Mouse (Mus musculus): ENCODE data around the gene Micu1. TPM values are rescaled to one million over a fixed set of nuclear protein-coding genes. Genes with fewer than 3 reads are reported as not detected.
"Not testable (repeated sequence)": the region's sequence is repeated elsewhere in the genome, so short reads cannot be mapped to it uniquely, and the experiment has no call there.

The Micu1 gene
- polyA plus RNA-seq (2011; ENCODE audit: insufficient read length, low read depth, missing spikeins): 66.3 and 74.1 TPM in 2 replicates

- peaks cover 3% of the 10 kb centered on the region; the same call in 1 of the 2 replicates for H3K4me1 ChIP-seq (ENCODE audit: control insufficient read depth, insufficient read depth, low read length)
- TF ChIP-seq POLR2A (IDR thresholded peaks at IDR 0.05; ENCODE audit: low read depth, low read length) (peak; percentile 94), CTCF (IDR thresholded peaks at IDR 0.05; ENCODE audit: borderline replicate concordance, insufficient read depth, low read length) (no peak)
- H3K4me3 ChIP-seq (ENCODE audit: insufficient read depth, low read length): peak within 1 kb of the TSS; percentile 63
- no peak within 1 kb of the TSS for H3K27ac ChIP-seq (ENCODE audit: insufficient read depth, low read length)
These were observed at the start of gene Micu1 for GRCm38 (mm10) chr10:59702207-59703032. TSS of gene Micu1 (plus strand) at chr10:59702477.

- TF ChIP-seq POLR2A (IDR thresholded peaks at IDR 0.05; ENCODE audit: low read depth, low read length): no peak
- TF ChIP-seq CTCF (IDR thresholded peaks at IDR 0.05; ENCODE audit: borderline replicate concordance, insufficient read depth, low read length): no peak
- H3K27ac ChIP-seq (ENCODE audit: insufficient read depth, low read length): no peak overlapping the region
- no peak overlapping the region for H3K4me3 ChIP-seq (ENCODE audit: insufficient read depth, low read length)
- H3K4me1 ChIP-seq (ENCODE audit: control insufficient read depth, insufficient read depth, low read length): no peaks in the 10 kb centered on the region
These were observed 45.5 kb upstream of the Micu1 start for GRCm38 (mm10) chr10:59656799-59657198.

GRCm38 (mm10) chr10:59664765-59665164, 37.5 kb upstream of the Micu1 start:
- TF ChIP-seq CTCF (IDR thresholded peaks at IDR 0.05; ENCODE audit: borderline replicate concordance, insufficient read depth, low read length): no peak
- no peak for TF ChIP-seq POLR2A (IDR thresholded peaks at IDR 0.05; ENCODE audit: low read depth, low read length)

GRCm38 (mm10) chr10:59665503-59666291, 36.6 kb upstream of the Micu1 start:
- Histone ChIP-seq H3K4me1 (ENCODE audit: control insufficient read depth, insufficient read depth, low read length) (no peaks in the 10 kb centered on the region), H3K4me3 (ENCODE audit: insufficient read depth, low read length) (no peak overlapping the region), H3K27ac (ENCODE audit: insufficient read depth, low read length) (no peak overlapping the region)
- no peak for TF ChIP-seq POLR2A (IDR thresholded peaks at IDR 0.05; ENCODE audit: low read depth, low read length)
- no peak for TF ChIP-seq CTCF (IDR thresholded peaks at IDR 0.05; ENCODE audit: borderline replicate concordance, insufficient read depth, low read length)

More at GRCm38 (mm10) chr10:59664765-59665164, 37.5 kb upstream of the Micu1 start:
- no peak overlapping the region for H3K27ac ChIP-seq (ENCODE audit: insufficient read depth, low read length)
- no peak overlapping the region for H3K4me3 ChIP-seq (ENCODE audit: insufficient read depth, low read length)
- H3K4me1 ChIP-seq (ENCODE audit: control insufficient read depth, insufficient read depth, low read length): no peaks in the 10 kb centered on the region

- no peak for TF ChIP-seq POLR2A (IDR thresholded peaks at IDR 0.05; ENCODE audit: low read depth, low read length)
- TF ChIP-seq CTCF (IDR thresholded peaks at IDR 0.05; ENCODE audit: borderline replicate concordance, insufficient read depth, low read length): no peak
- Histone ChIP-seq H3K4me3 (ENCODE audit: insufficient read depth, low read length) (no peak overlapping the region), H3K4me1 (ENCODE audit: control insufficient read depth, insufficient read depth, low read length) (no peaks in the 10 kb centered on the region), H3K27ac (ENCODE audit: insufficient read depth, low read length) (no peak overlapping the region)
These were observed 34.9 kb upstream of the Micu1 start for GRCm38 (mm10) chr10:59667377-59667776.

- TF ChIP-seq POLR2A (IDR thresholded peaks at IDR 0.05; ENCODE audit: low read depth, low read length) (no peak), CTCF (IDR thresholded peaks at IDR 0.05; ENCODE audit: borderline replicate concordance, insufficient read depth, low read length) (no peak)
- no peak overlapping the region for H3K4me3 ChIP-seq (ENCODE audit: insufficient read depth, low read length)
- no peak overlapping the region for H3K27ac ChIP-seq (ENCODE audit: insufficient read depth, low read length)
- H3K4me1 ChIP-seq (ENCODE audit: control insufficient read depth, insufficient read depth, low read length): no peaks in the 10 kb centered on the region
These were observed 33.8 kb upstream of the Micu1 start for GRCm38 (mm10) chr10:59668491-59668890.

- no peak for TF ChIP-seq POLR2A (IDR thresholded peaks at IDR 0.05; ENCODE audit: low read depth, low read length)
- TF ChIP-seq CTCF (IDR thresholded peaks at IDR 0.05; ENCODE audit: borderline replicate concordance, insufficient read depth, low read length): no peak
- Histone ChIP-seq H3K4me1 (ENCODE audit: control insufficient read depth, insufficient read depth, low read length) (no peaks in the 10 kb centered on the region), H3K4me3 (ENCODE audit: insufficient read depth, low read length) (no peak overlapping the region), H3K27ac (ENCODE audit: insufficient read depth, low read length) (no peak overlapping the region)
These were observed 24.4 kb upstream of the Micu1 start for GRCm38 (mm10) chr10:59677836-59678235.

- Histone ChIP-seq H3K4me1 (ENCODE audit: control insufficient read depth, insufficient read depth, low read length) (no peaks in the 10 kb centered on the region), H3K4me3 (ENCODE audit: insufficient read depth, low read length) (no peak overlapping the region), H3K27ac (ENCODE audit: insufficient read depth, low read length) (no peak overlapping the region)
- TF ChIP-seq POLR2A (IDR thresholded peaks at IDR 0.05; ENCODE audit: low read depth, low read length) (no peak), CTCF (IDR thresholded peaks at IDR 0.05; ENCODE audit: borderline replicate concordance, insufficient read depth, low read length) (no peak)
These were observed 23.1 kb upstream of the Micu1 start for GRCm38 (mm10) chr10:59679189-59679588.

- H3K4me3 ChIP-seq (ENCODE audit: insufficient read depth, low read length); H3K4me1 ChIP-seq (ENCODE audit: control insufficient read depth, insufficient read depth, low read length); H3K27ac ChIP-seq (ENCODE audit: insufficient read depth, low read length): not testable (repeated sequence)
These were observed 16.7 kb upstream of the Micu1 start for GRCm38 (mm10) chr10:59685586-59685985.

- no peak overlapping the region for H3K4me3 ChIP-seq (ENCODE audit: insufficient read depth, low read length)
- H3K27ac ChIP-seq (ENCODE audit: insufficient read depth, low read length): no peak overlapping the region
- H3K4me1 ChIP-seq (ENCODE audit: control insufficient read depth, insufficient read depth, low read length): no peaks in the 10 kb centered on the region
- no peak for TF ChIP-seq CTCF (IDR thresholded peaks at IDR 0.05; ENCODE audit: borderline replicate concordance, insufficient read depth, low read length)
- TF ChIP-seq POLR2A (IDR thresholded peaks at IDR 0.05; ENCODE audit: low read depth, low read length): no peak
These were observed 15.2 kb upstream of the Micu1 start for GRCm38 (mm10) chr10:59687126-59687525.
